Mouse (Mus musculus): Measurements from ENCODE around the gene Siah2. TPM values are rescaled to one million over a fixed set of nuclear protein-coding genes. Genes with fewer than 3 reads are reported as not detected.

Gene Siah2
- polyA plus RNA-seq, 1 experiment from 2014 or later = 6.9 TPM

DNA sequence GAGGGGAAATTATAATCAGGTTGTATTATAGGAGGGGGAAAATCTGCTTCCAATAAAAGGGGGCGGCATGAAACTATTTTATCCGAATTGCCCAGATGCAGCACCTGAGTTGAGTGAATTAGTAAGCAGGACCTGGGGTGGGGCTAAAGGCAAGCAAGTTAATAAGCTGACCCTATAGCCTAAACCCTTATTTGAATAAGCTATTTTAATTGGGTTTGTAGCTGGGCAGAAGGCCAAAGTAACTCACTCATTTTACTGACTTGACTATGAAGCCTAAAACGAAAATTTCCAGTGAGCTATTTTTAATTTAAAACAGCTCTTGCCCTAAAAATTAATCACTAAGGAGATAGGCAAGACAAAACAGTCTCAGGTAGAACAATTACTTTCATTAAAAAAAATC is 2.5 kb downstream of the Siah2 start:
- H3K4me2 ChIP-seq (ENCODE audit: low read length) = peak overlapping the region; percentile 93
- H3K9me3 ChIP-seq (replicated peaks; ENCODE audit: control insufficient read depth, low read length) = no peaks in the 10 kb centered on the region
- ATAC-seq (no peak), DNase-seq (ENCODE audit: low spot score) (peak; percentile 54)
- no peak overlapping the region for H3K27ac ChIP-seq (ENCODE audit: low read depth, low read length)
- peaks cover 13% of the 10 kb centered on the region for H3K4me1 ChIP-seq (ENCODE audit: control insufficient read depth, insufficient read depth, low read length)
- H3K9ac ChIP-seq (ENCODE audit: low read length) = no peak overlapping the region; the same call in 1 of the 2 replicates
- 13% methylated on average over 3 of the region's 3 CpGs for WGBS
- H3K36me3 ChIP-seq (ENCODE audit: control insufficient read depth, insufficient read depth, low read length) = no peaks in the 10 kb centered on the region
- no peak overlapping the region; the same call in 1 of the 2 replicates for H3K4me3 ChIP-seq (ENCODE audit: low read depth, low read length)
- H3K27me3 ChIP-seq (replicated peaks; ENCODE audit: control insufficient read depth, insufficient read depth, low read length) = no peaks in the 10 kb centered on the region

DNA sequence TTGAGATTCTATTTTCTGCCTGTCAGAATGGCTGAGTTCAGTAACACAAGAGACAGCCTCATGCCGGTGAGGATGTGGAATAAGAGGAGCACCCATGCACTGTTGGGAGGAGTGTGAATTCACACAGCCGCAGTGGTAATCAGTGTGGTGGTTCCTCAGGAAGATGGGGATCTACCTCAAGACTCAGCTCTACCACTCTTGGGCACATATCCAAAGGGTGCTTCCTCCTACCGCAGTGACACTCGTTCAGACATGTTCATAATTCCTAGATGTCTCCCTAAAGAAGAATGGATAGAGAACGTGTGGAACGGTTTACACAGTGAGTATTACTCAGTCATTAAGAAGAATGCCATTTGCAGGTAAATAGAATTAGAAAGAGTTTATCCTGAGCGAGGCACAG is 3.1 kb downstream of the Siah2 start:
- peaks cover 13% of the 10 kb centered on the region for H3K4me1 ChIP-seq (ENCODE audit: control insufficient read depth, insufficient read depth, low read length)
- no peaks in the 10 kb centered on the region for H3K9me3 ChIP-seq (replicated peaks; ENCODE audit: control insufficient read depth, low read length)
- ATAC-seq (no peak), DNase-seq (ENCODE audit: low spot score) (no peak)
- no peak overlapping the region for H3K4me3 ChIP-seq (ENCODE audit: low read depth, low read length)
- peak overlapping the region; percentile 26 for H3K4me2 ChIP-seq (ENCODE audit: low read length)
- WGBS = 75% methylated on average over 7 of the region's 7 CpGs
- no peaks in the 10 kb centered on the region for H3K27me3 ChIP-seq (replicated peaks; ENCODE audit: control insufficient read depth, insufficient read depth, low read length)
- H3K27ac ChIP-seq (ENCODE audit: low read depth, low read length) = no peak overlapping the region
- peak overlapping the region; percentile 33; the same call in 1 of the 2 replicates for H3K9ac ChIP-seq (ENCODE audit: low read length)
- H3K36me3 ChIP-seq (ENCODE audit: control insufficient read depth, insufficient read depth, low read length) = no peaks in the 10 kb centered on the region

- Histone ChIP-seq H3K27me3 (replicated peaks; ENCODE audit: control insufficient read depth, insufficient read depth, low read length) (no peaks in the 10 kb centered on the region), H3K27ac (ENCODE audit: low read depth, low read length) (no peak overlapping the region), H3K9me3 (replicated peaks; ENCODE audit: control insufficient read depth, low read length) (no peaks in the 10 kb centered on the region), H3K36me3 (ENCODE audit: control insufficient read depth, insufficient read depth, low read length) (no peaks in the 10 kb centered on the region), H3K4me2 (ENCODE audit: low read length) (no peak overlapping the region), H3K9ac (ENCODE audit: low read length) (no peak overlapping the region), H3K4me1 (ENCODE audit: control insufficient read depth, insufficient read depth, low read length) (peaks cover 13% of the 10 kb centered on the region), H3K4me3 (ENCODE audit: low read depth, low read length) (no peak overlapping the region)
- no peak for ATAC-seq
- DNase-seq (ENCODE audit: low spot score) = no peak
- WGBS = 92% methylated on average over 4 of the region's 4 CpGs
Measured at GRCm38 (mm10) chr3:58688551-58688950, 3.6 kb downstream of the Siah2 start.

DNA sequence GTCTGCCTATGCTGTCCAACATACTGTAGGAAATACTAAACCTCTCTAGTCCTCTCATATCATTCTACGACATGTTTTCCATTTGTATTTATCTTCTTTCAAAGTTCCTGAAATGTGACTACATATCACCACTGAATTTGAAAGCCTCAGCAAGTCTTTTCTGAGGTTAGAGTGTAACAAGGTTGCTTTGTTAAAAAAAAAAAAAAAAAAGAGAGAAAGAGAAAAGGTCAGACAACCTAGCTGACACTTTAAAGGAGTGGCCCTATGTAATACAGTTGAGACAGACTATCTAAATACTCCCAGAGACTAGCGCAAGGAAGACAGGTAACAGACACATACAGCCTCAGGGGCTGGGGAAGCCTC is 5.3 kb downstream of the Siah2 start:
- ATAC-seq = no peak
- Histone ChIP-seq H3K4me2 (ENCODE audit: low read length) (no peak overlapping the region), H3K27ac (ENCODE audit: low read depth, low read length) (no peak overlapping the region), H3K4me3 (ENCODE audit: low read depth, low read length) (no peak overlapping the region), H3K36me3 (ENCODE audit: control insufficient read depth, insufficient read depth, low read length) (no peaks in the 10 kb centered on the region), H3K9ac (ENCODE audit: low read length) (no peak overlapping the region), H3K4me1 (ENCODE audit: control insufficient read depth, insufficient read depth, low read length) (peaks cover 10% of the 10 kb centered on the region), H3K9me3 (replicated peaks; ENCODE audit: control insufficient read depth, low read length) (no peaks in the 10 kb centered on the region), H3K27me3 (replicated peaks; ENCODE audit: control insufficient read depth, insufficient read depth, low read length) (no peaks in the 10 kb centered on the region)
- DNase-seq (ENCODE audit: low spot score) = no peak
- WGBS = 94% methylated on average over 2 of the region's 2 CpGs

GRCm38 (mm10) chr3:58686206-58686921 is 5.8 kb downstream of the Siah2 start:
- no peak overlapping the region for H3K4me3 ChIP-seq (ENCODE audit: low read depth, low read length)
- peaks cover 10% of the 10 kb centered on the region for H3K4me1 ChIP-seq (ENCODE audit: control insufficient read depth, insufficient read depth, low read length)
- no peak overlapping the region for H3K4me2 ChIP-seq (ENCODE audit: low read length)
- no peaks in the 10 kb centered on the region for H3K36me3 ChIP-seq (ENCODE audit: control insufficient read depth, insufficient read depth, low read length)
- ATAC-seq (no peak), DNase-seq (ENCODE audit: low spot score) (no peak)
- no peaks in the 10 kb centered on the region for H3K27me3 ChIP-seq (replicated peaks; ENCODE audit: control insufficient read depth, insufficient read depth, low read length)
- no peaks in the 10 kb centered on the region for H3K9me3 ChIP-seq (replicated peaks; ENCODE audit: control insufficient read depth, low read length)
- no peak overlapping the region for H3K9ac ChIP-seq (ENCODE audit: low read length)
- H3K27ac ChIP-seq (ENCODE audit: low read depth, low read length) = no peak overlapping the region
- 88% methylated on average over 7 of the region's 7 CpGs for WGBS

- no peak overlapping the region for H3K4me2 ChIP-seq (ENCODE audit: low read length)
- ATAC-seq (no peak), DNase-seq (ENCODE audit: low spot score) (no peak)
- no peaks in the 10 kb centered on the region for H3K36me3 ChIP-seq (ENCODE audit: control insufficient read depth, insufficient read depth, low read length)
- no peak overlapping the region for H3K4me3 ChIP-seq (ENCODE audit: low read depth, low read length)
- H3K4me1 ChIP-seq (ENCODE audit: control insufficient read depth, insufficient read depth, low read length) = peaks cover 10% of the 10 kb centered on the region
- H3K9ac ChIP-seq (ENCODE audit: low read length) = no peak overlapping the region
- 88% methylated on average over 3 of the region's 3 CpGs for WGBS
- no peak overlapping the region for H3K27ac ChIP-seq (ENCODE audit: low read depth, low read length)
- H3K27me3 ChIP-seq (replicated peaks; ENCODE audit: control insufficient read depth, insufficient read depth, low read length) = no peaks in the 10 kb centered on the region
- H3K9me3 ChIP-seq (replicated peaks; ENCODE audit: control insufficient read depth, low read length) = no peaks in the 10 kb centered on the region
Measured at GRCm38 (mm10) chr3:58685396-58685795, 6.8 kb downstream of the Siah2 start.

- Histone ChIP-seq H3K4me3 (ENCODE audit: low read depth, low read length) (no peak overlapping the region), H3K27me3 (replicated peaks; ENCODE audit: control insufficient read depth, insufficient read depth, low read length) (no peaks in the 10 kb centered on the region), H3K9me3 (replicated peaks; ENCODE audit: control insufficient read depth, low read length) (no peaks in the 10 kb centered on the region), H3K4me2 (ENCODE audit: low read length) (no peak overlapping the region), H3K4me1 (ENCODE audit: control insufficient read depth, insufficient read depth, low read length) (peaks cover 4% of the 10 kb centered on the region; the same call in 1 of the 2 replicates), H3K36me3 (ENCODE audit: control insufficient read depth, insufficient read depth, low read length) (no peaks in the 10 kb centered on the region), H3K9ac (ENCODE audit: low read length) (no peak overlapping the region), H3K27ac (ENCODE audit: low read depth, low read length) (no peak overlapping the region)
- ATAC-seq (no peak), DNase-seq (ENCODE audit: low spot score) (no peak)
- 89% methylated on average over 7 of the region's 7 CpGs for WGBS
Measured at GRCm38 (mm10) chr3:58683346-58683745, 8.9 kb downstream of the Siah2 start.

DNA sequence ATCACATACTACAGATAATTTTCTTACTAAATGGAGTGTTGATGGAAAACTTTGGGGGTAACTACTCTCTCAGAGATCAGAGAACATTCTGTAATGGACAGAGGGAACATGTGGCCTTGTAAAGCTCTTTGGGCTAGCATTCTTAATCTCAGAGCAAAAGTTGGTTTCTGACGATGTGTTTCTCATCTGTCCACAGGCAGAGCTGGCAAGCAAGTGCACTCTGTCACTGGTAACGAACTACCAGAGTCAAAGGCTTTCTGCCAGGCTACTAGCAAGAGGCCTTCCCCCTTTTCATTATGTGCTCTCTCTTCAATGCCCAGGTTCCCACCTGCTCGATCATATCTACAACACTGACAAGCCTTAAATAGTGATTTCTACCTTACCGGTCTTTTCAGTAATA is 9.9 kb downstream of the Siah2 start:
- Histone ChIP-seq H3K9me3 (replicated peaks; ENCODE audit: control insufficient read depth, low read length) (no peaks in the 10 kb centered on the region), H3K4me2 (ENCODE audit: low read length) (no peak overlapping the region), H3K27ac (ENCODE audit: low read depth, low read length) (no peak overlapping the region), H3K4me3 (ENCODE audit: low read depth, low read length) (no peak overlapping the region), H3K9ac (ENCODE audit: low read length) (no peak overlapping the region), H3K27me3 (replicated peaks; ENCODE audit: control insufficient read depth, insufficient read depth, low read length) (no peaks in the 10 kb centered on the region), H3K36me3 (ENCODE audit: control insufficient read depth, insufficient read depth, low read length) (no peaks in the 10 kb centered on the region), H3K4me1 (ENCODE audit: control insufficient read depth, insufficient read depth, low read length) (peaks cover 4% of the 10 kb centered on the region; the same call in 1 of the 2 replicates)
- ATAC-seq = no peak
- WGBS = 62% methylated on average over 4 of the region's 4 CpGs
- DNase-seq (ENCODE audit: low spot score) = no peak

DNA sequence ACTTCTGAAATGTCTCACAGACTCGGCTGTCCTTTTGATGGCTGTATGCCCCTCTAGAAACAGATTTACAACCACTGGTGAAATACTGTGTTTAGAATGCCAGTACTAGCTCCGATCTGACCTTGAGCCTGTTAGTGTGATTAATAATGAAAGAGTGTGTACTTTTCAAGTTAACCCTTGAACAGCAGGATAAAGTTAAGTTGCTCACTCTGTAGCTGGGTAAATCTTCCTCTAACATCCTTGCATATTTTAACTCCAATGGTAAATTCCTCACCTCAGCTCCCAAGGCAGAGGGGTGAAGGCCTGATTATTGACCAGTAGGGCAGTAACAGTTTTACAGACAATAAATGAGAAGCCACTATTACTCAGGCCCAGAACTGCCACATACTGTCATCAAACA is 10.4 kb downstream of the Siah2 start:
- ATAC-seq = no peak
- Histone ChIP-seq H3K4me2 (ENCODE audit: low read length) (no peak overlapping the region), H3K36me3 (ENCODE audit: control insufficient read depth, insufficient read depth, low read length) (no peaks in the 10 kb centered on the region), H3K4me3 (ENCODE audit: low read depth, low read length) (no peak overlapping the region), H3K9me3 (replicated peaks; ENCODE audit: control insufficient read depth, low read length) (no peaks in the 10 kb centered on the region), H3K9ac (ENCODE audit: low read length) (no peak overlapping the region), H3K27me3 (replicated peaks; ENCODE audit: control insufficient read depth, insufficient read depth, low read length) (no peaks in the 10 kb centered on the region), H3K27ac (ENCODE audit: low read depth, low read length) (no peak overlapping the region), H3K4me1 (ENCODE audit: control insufficient read depth, insufficient read depth, low read length) (peaks cover 4% of the 10 kb centered on the region; the same call in 1 of the 2 replicates)
- DNase-seq (ENCODE audit: low spot score) = no peak
- 54% methylated on average over 2 of the region's 2 CpGs for WGBS
